Mouse (Mus musculus): ENCODE results near the gene Gm16181.

DNA sequence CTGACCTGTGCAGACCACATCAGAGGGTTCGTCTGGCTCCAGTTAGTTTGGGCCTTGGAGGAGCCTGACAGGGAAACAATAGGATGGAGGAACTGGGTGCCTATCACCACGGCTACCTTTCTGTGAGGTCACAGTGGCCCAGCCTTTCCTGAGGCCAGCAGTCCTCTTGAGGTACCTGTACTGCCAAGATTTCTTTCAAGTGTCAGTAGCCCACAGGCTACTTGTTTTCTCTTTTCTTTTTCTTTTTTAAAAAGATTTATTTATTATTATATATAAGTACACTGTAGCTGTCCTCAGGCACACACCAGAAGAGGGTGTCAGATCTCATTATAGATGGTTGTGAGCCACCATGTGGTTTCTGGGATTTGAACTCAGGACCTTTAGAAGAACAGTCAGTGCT, 44.7 kb upstream of the Gm16181 start, which contains the start of gene Aif1:
- no peak for TF ChIP-seq POU5F1 (IDR thresholded peaks at IDR 0.05; ENCODE audit: borderline replicate concordance, low read length)
- no peak for TF ChIP-seq CTCF (conservative IDR thresholded peaks at IDR 0.05; ENCODE audit: low read length)
- TF ChIP-seq NANOG (IDR thresholded peaks at IDR 0.05; ENCODE audit: borderline replicate concordance, low read length): no peak

Measured in E14TG2a.4 (cell line).